11 mouse cellular contexts compared by ENCODE assay signal in the genomic region with DNA sequence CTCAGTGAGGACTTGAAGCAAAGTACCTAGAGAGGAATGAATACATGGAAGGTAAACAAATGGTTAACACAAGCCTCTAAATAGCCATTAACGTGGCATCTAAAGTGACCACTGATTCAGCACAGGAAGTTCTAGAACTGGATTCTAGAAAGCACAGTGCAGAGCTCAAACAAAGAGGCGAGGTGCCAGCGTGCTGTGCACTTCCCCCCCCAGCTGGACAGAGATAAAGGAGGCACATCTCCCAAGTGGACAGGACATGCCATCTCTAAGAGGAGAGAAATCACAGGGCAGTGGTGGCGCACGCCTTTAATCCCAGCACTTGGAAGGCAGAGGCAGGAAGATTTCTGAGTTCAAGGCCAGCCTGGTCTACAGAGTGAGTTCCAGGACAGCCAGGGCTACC.
"Had no signal": no experiment of that assay in that cellular context is flagged by ENCODE, and none has a peak within 500 bp of the region (broad histone marks: within the 10 kb centered on the region; RNA-seq: fewer than 3 reads in every experiment).

No protein-coding gene starts in this region.

- DNase-seq: kidney, adult 2 months; layer of hippocampus, adult 9-11 months; layer of hippocampus, postnatal 36 days; lung, adult 18-20 months; lung, postnatal 14 days; right cerebral cortex, postnatal 14 days; thymus, adult 18-20 months; thymus, postnatal 14 days had no signal

- H3K27me3 ChIP-seq: limb, embryonic 15.5 days had no signal

- H3K9ac ChIP-seq: limb, embryonic 15.5 days; liver, embryonic 14.5 days; midbrain, embryonic 12.5 days had no signal

- H3K9me3 ChIP-seq: limb, embryonic 15.5 days; midbrain, embryonic 12.5 days had no signal

- H3K27ac ChIP-seq: liver, embryonic 14.5 days; midbrain, embryonic 12.5 days had no signal
